Mouse (Mus musculus) ES-E14 (cell line): ENCODE data around the gene S100a2.

Source experiments
- MAFK ChIP-seq: IDR thresholded peaks from 2 replicates; pipeline ENCODE4 v1.6.1; 2014; ENCODE audit warnings: mild to moderate bottlenecking, low read depth, low read length, inconsistent platforms; ENCODE audit not compliant: insufficient read depth
- ZNF384 ChIP-seq: IDR thresholded peaks from 2 replicates; pipeline ENCODE4 v1.6.1; 2012; ENCODE audit warnings: low read depth, low read length, inconsistent platforms

- TF ChIP-seq MAFK (no peak), ZNF384 (no peak)
Measured at GRCm38 (mm10) chr3:90575320-90575719, 14.7 kb upstream of the S100a2 start.
